8 mouse cellular contexts compared by ENCODE assay signal in the genomic region with DNA sequence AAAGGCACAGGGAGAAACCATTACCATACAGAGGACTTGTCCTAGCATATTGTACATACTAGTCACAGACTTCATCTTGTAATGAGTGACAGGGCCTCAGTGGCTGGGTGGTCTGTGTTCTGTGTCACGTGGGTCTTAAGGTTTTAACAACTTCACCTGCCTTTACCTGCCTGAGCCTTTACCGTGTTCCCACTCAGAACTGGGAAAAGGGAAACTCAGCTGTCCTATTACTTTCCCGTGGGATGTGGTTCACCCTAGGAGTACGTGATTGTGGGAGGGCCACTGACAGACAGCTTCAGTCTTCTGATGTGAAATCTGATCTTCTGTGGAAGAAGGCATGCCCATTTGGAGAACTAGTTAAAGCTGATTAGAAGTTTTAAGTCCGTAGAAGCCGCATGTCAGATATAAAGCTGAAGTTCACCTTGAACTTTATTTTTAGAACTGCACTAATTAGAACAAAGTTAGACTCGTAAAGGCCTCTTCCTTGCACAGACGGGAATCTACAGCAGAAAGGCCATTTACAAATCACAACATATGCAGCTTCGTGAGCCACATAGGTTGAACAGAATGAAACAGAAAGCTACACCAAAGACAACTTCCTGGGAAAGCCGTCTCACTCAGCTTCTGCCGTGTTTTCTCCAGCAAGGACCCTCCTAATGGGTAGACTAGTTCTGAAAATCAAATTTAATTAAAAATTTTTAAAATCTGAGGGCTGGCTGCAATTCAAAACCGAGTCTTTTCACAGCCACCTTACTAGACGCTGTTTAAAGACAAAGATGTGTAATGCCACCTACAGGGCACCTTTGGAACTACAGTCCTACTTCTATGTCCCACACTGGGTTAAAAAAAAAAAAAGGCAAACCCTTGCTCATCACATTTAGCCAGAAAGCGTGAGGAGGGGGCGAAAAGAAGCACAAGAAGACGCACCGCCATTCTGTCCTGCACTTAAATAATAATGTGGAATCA. TPM values are rescaled to one million over a fixed set of nuclear protein-coding genes. Genes with fewer than 3 reads are reported as not detected.
DNase-seq lines count a peak whose midpoint lies in the region; ATAC-seq and TF ChIP-seq lines count a peak whose summit lies in the region.

No protein-coding gene starts in this region.

- no peak overlapping the region for H3K9ac ChIP-seq in embryonic facial prominence, embryonic 12.5 days
- H3K9ac ChIP-seq in heart, adult 2 months (ENCODE audit: low read depth, low read length): peak overlapping the region; percentile 76
- no peak overlapping the region for H3K9ac ChIP-seq in limb, embryonic 11.5 days (ENCODE audit: low read length)
- no peak overlapping the region for H3K9ac ChIP-seq in midbrain, embryonic 13.5 days (replicated peaks)

- H3K79me2 ChIP-seq in C2C12 (ENCODE audit: control insufficient read depth, insufficient read depth): peaks cover under 1% of the 10 kb centered on the region
- no peaks in the 10 kb centered on the region for H3K79me2 ChIP-seq in heart, adult 2 months (replicated peaks; ENCODE audit: control insufficient read depth, insufficient read depth, low read length)

- intact Hi-C loops in heart, adult 2 months (cut with DNase I): loop anchor here (2.0 kb wide), 4 partner anchors 71 to 209 kb away; a partner anchor contains a TSS

- no peak overlapping the region for H3K4me3 ChIP-seq in C2C12 (ENCODE audit: insufficient read depth, poor library complexity, severe bottlenecking)
- no peak overlapping the region for H3K4me3 ChIP-seq in embryonic facial prominence, embryonic 12.5 days
- H3K4me3 ChIP-seq in heart, adult 2 months: peak overlapping the region; percentile 51
- no peak overlapping the region for H3K4me3 ChIP-seq in limb, embryonic 11.5 days (ENCODE audit: low read depth, low read length)
- no peak overlapping the region for H3K4me3 ChIP-seq in midbrain, embryonic 13.5 days (replicated peaks)

- 20% methylated on average over 17 of the region's 17 CpGs for WGBS in embryonic facial prominence, embryonic 12.5 days
- WGBS in heart, adult 2 months: 9% methylated on average over 17 of the region's 17 CpGs
- 27% methylated on average over 17 of the region's 17 CpGs for WGBS in limb, embryonic 11.5 days
- 29% methylated on average over 17 of the region's 17 CpGs for WGBS in midbrain, embryonic 13.5 days

- peaks cover 8% of the 10 kb centered on the region; the same call in 1 of the 2 replicates for H3K4me1 ChIP-seq in embryonic facial prominence, embryonic 12.5 days
- H3K4me1 ChIP-seq in heart, adult 2 months (ENCODE audit: control insufficient read depth, insufficient read depth, low read length): peaks cover 5% of the 10 kb centered on the region
- H3K4me1 ChIP-seq in limb, embryonic 11.5 days (ENCODE audit: control insufficient read depth, insufficient read depth, low read length): no peaks in the 10 kb centered on the region
- H3K4me1 ChIP-seq in midbrain, embryonic 13.5 days (replicated peaks): no peaks in the 10 kb centered on the region

- H3K9me3 ChIP-seq in embryonic facial prominence, embryonic 12.5 days: no peaks in the 10 kb centered on the region
- H3K9me3 ChIP-seq in limb, embryonic 11.5 days (ENCODE audit: control insufficient read depth, low read length): no peaks in the 10 kb centered on the region
- H3K9me3 ChIP-seq in midbrain, embryonic 13.5 days: no peaks in the 10 kb centered on the region

- no peaks in the 10 kb centered on the region for H3K79me3 ChIP-seq in C2C12 (ENCODE audit: low read depth)

- ATAC-seq in embryonic facial prominence, embryonic 12.5 days (ENCODE audit: insufficient number of reproducible peaks, insufficient read depth, low FRiP score, low TSS enrichment): no peak
- ATAC-seq in limb, embryonic 11.5 days (ENCODE audit: insufficient number of reproducible peaks, low FRiP score, low TSS enrichment, low read depth): no peak
- peak; percentile 63 for ATAC-seq in midbrain, embryonic 13.5 days

- peak; percentile 55 for DNase-seq in adrenal gland, postnatal 25 days
- DNase-seq in heart, adult 2 months: peak; percentile 65 to 78
- DNase-seq in kidney, adult 18-20 months: peak; percentile 80
- DNase-seq in limb, embryonic 11.5 days (ENCODE audit: low spot score): peak; percentile 83
- peak; percentile 32 to 72 for DNase-seq in spleen, postnatal 14 days (ENCODE audit: low spot score in 2 of 2)

- TF ChIP-seq EP300 in heart, adult 2 months (IDR thresholded peaks at IDR 0.05; ENCODE audit: insufficient read depth, low read depth, low read length): no peak

- TF ChIP-seq POLR2A in heart, adult 2 months (IDR thresholded peaks at IDR 0.05; ENCODE audit: insufficient read depth, low read depth, low read length): no peak

- no peak overlapping the region for H3K27ac ChIP-seq in embryonic facial prominence, embryonic 12.5 days
- H3K27ac ChIP-seq in heart, adult 2 months: peak overlapping the region; percentile 89
- no peak overlapping the region for H3K27ac ChIP-seq in limb, embryonic 11.5 days (replicated peaks; ENCODE audit: low read depth, low read length)
- H3K27ac ChIP-seq in midbrain, embryonic 13.5 days: no peak overlapping the region

- no peaks in the 10 kb centered on the region for H3K27me3 ChIP-seq in C2C12 (ENCODE audit: control insufficient read depth, insufficient read depth, insufficient read length)
- no peaks in the 10 kb centered on the region for H3K27me3 ChIP-seq in embryonic facial prominence, embryonic 12.5 days
- H3K27me3 ChIP-seq in heart, adult 2 months (ENCODE audit: control insufficient read depth, insufficient read depth, low read length): no peaks in the 10 kb centered on the region
- no peaks in the 10 kb centered on the region for H3K27me3 ChIP-seq in limb, embryonic 11.5 days (ENCODE audit: control insufficient read depth, insufficient read depth, low read length)
- no peaks in the 10 kb centered on the region for H3K27me3 ChIP-seq in midbrain, embryonic 13.5 days

- peak; percentile 29 for TF ChIP-seq CTCF in C2C12 (IDR thresholded peaks at IDR 0.05; ENCODE audit: control insufficient read depth, insufficient read depth, insufficient read length)
- peak; percentile 91 for TF ChIP-seq CTCF in heart, adult 2 months (IDR thresholded peaks at IDR 0.05)

- H3K36me3 ChIP-seq in C2C12 (ENCODE audit: control insufficient read depth, insufficient read depth): peaks cover 27% of the 10 kb centered on the region
- H3K36me3 ChIP-seq in embryonic facial prominence, embryonic 12.5 days: peaks cover 15% of the 10 kb centered on the region
- H3K36me3 ChIP-seq in heart, adult 2 months (ENCODE audit: control insufficient read depth, insufficient read depth, low read length): no peaks in the 10 kb centered on the region
- peaks cover 8% of the 10 kb centered on the region for H3K36me3 ChIP-seq in limb, embryonic 11.5 days (ENCODE audit: control insufficient read depth, insufficient read depth, low read length)
- H3K36me3 ChIP-seq in midbrain, embryonic 13.5 days: peaks cover 29% of the 10 kb centered on the region

- peak overlapping the region; percentile 36 for H3K4me2 ChIP-seq in embryonic facial prominence, embryonic 12.5 days (replicated peaks)
- 0 out of 2 replicates have a peak overlapping the region, but pooled peaks have one; percentile 26 for H3K4me2 ChIP-seq in limb, embryonic 11.5 days (ENCODE audit: low read depth, severe bottlenecking)
- H3K4me2 ChIP-seq in midbrain, embryonic 13.5 days (replicated peaks): peak overlapping the region; percentile 39

- no peak overlapping the region for H3ac ChIP-seq in C2C12 (ENCODE audit: control insufficient read depth, insufficient read length, low read depth)

TF ChIP-seq in C2C12, 6 proteins besides CTCF, POLR2A, EP300 and RAD21:
- no peak for TF ChIP-seq FOSL1 (IDR thresholded peaks at IDR 0.05; ENCODE audit: insufficient read depth, low read length, poor library complexity, severe bottlenecking)

RNA-seq across cellular contexts. Expression of a gene that starts 8.6 kb away (rescaled TPM):
- 26.7 TPM for polyA plus RNA-seq in C2C12 (2012; fragmentation: generic; extraction: Trizol)
- 12.1 and 21.3 TPM in 2 replicates for total RNA-seq in adrenal gland, postnatal 25 days (2021)
- polyA plus RNA-seq in embryonic facial prominence, embryonic 12.5 days (2016; fragmentation: Nextera tagmentation; extraction: Ambion mirVana): 33.6 and 35.2 TPM in 2 replicates
- 1 to 10 TPM; 3.5 TPM for total RNA-seq in heart, adult 2 months (2021)
- polyA plus RNA-seq in heart, adult 2 months (2012; rRNA removed): 2.0 TPM in 2 replicates
- 36.6 and 37.5 TPM in 2 replicates for polyA plus RNA-seq in limb, embryonic 11.5 days (2014; fragmentation: Nextera tagmentation; extraction: Ambion mirVana)
- 20.2 and 25.8 TPM in 2 replicates for polyA plus RNA-seq in midbrain, embryonic 13.5 days (2015; fragmentation: Nextera tagmentation; extraction: Ambion mirVana)
